Mouse (Mus musculus): ENCODE data around the gene Cabp2. TPM values are rescaled to one million over a fixed set of nuclear protein-coding genes. Genes with fewer than 3 reads are reported as not detected.
"Not testable (repeated sequence)": the region's sequence is repeated elsewhere in the genome, so short reads cannot be mapped to it uniquely, and the experiment has no call there.

The Cabp2 gene
- polyA plus RNA-seq, 1 experiment from 2014 or later = not detected

DNA sequence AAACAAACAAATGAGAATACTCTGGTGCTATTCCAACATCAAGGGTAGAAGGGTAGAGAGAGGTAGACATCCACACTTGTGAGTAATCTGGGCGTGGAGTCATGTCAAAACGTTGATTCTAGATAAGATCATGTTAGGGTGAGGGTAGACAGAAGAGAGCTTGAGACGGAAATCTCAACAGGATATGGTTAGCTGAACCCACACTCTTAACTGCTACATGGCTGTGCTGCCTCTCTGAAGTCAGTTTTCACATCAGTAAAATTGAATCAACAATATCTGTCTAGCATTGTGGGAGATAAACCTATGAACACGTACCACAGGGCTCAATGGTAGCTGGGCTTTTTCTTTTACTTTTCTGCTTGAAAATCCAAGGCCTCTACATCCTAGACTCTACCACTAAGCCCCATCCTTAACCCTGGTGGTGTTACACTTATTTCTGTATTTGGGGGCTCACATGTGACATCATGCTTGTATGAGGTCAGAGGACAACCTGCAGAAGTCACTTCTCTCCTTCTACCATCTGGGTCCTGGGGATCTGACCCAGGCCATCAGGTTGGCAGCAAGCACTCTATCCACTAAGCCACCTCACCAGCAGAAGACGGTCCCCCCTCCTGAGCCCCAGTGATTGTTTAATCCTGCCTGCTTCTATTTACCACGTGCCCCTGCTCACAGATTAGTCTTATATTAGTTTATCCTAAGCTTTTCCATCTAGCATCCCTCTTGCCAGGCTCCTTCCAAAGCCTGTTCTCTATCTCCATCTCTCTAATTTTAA lies 38.5 kb downstream of the Cabp2 start:
- WGBS = 90% methylated on average over 6 of the region's 6 CpGs
- DNase-seq (ENCODE audit: low spot score) = no peak
- Histone ChIP-seq H3K36me3 (replicated peaks; ENCODE audit: control insufficient read depth, insufficient read depth, low read depth, low read length) (no peaks in the 10 kb centered on the region; the same call in 1 of the 2 replicates), H3K4me1 (ENCODE audit: control insufficient read depth, insufficient read depth, low read length) (no peaks in the 10 kb centered on the region), H3K4me3 (ENCODE audit: low read depth, low read length) (no peak overlapping the region), H3K27ac (replicated peaks; ENCODE audit: low read depth, low read length) (no peak overlapping the region), H3K4me2 (ENCODE audit: low read depth, low read length) (no peak overlapping the region), H3K27me3 (ENCODE audit: control insufficient read depth, insufficient read depth, low read length) (no peaks in the 10 kb centered on the region), H3K9me3 (replicated peaks; ENCODE audit: control insufficient read depth, low read length) (no peaks in the 10 kb centered on the region), H3K9ac (replicated peaks; ENCODE audit: low read length) (no peak overlapping the region)
- no peak for ATAC-seq (replicated peaks; ENCODE audit: insufficient number of reproducible peaks, low FRiP score, low TSS enrichment, low read depth)

DNA sequence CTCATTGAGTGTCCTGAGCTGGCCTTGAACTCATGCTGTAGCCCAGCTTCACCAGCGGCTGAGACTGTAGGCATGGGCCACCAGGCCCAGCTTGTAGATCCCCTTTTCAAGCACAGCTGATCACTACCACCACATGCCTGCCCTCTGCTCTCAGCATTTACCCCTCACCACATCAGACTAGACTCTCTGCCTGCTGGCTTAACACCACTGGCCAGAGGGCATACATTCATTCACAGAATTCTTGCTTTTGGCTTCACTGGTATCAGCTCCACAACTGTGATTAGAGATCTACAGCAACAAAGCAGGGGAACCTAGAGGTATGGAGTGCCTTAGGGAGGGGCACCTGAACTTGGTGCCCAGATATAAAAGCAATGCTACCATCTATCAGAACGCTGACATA lies 39.1 kb downstream of the Cabp2 start:
- WGBS = 96% methylated on average over 2 of the region's 2 CpGs
- H3K27me3 ChIP-seq (ENCODE audit: control insufficient read depth, insufficient read depth, low read length) = no peaks in the 10 kb centered on the region
- no peaks in the 10 kb centered on the region; the same call in 1 of the 2 replicates for H3K36me3 ChIP-seq (replicated peaks; ENCODE audit: control insufficient read depth, insufficient read depth, low read depth, low read length)
- H3K4me2 ChIP-seq (ENCODE audit: low read depth, low read length) = peak overlapping the region; percentile 48; the same call in 1 of the 2 replicates
- H3K4me3 ChIP-seq (ENCODE audit: low read depth, low read length) = peak overlapping the region; percentile 38; the same call in 1 of the 2 replicates
- H3K4me1 ChIP-seq (ENCODE audit: control insufficient read depth, insufficient read depth, low read length) = no peaks in the 10 kb centered on the region
- H3K27ac ChIP-seq (replicated peaks; ENCODE audit: low read depth, low read length) = no peak overlapping the region
- H3K9ac ChIP-seq (replicated peaks; ENCODE audit: low read length) = no peak overlapping the region
- no peaks in the 10 kb centered on the region for H3K9me3 ChIP-seq (replicated peaks; ENCODE audit: control insufficient read depth, low read length)
- no peak for ATAC-seq (replicated peaks; ENCODE audit: insufficient number of reproducible peaks, low FRiP score, low TSS enrichment, low read depth)
- no peak for DNase-seq (ENCODE audit: low spot score)

DNA sequence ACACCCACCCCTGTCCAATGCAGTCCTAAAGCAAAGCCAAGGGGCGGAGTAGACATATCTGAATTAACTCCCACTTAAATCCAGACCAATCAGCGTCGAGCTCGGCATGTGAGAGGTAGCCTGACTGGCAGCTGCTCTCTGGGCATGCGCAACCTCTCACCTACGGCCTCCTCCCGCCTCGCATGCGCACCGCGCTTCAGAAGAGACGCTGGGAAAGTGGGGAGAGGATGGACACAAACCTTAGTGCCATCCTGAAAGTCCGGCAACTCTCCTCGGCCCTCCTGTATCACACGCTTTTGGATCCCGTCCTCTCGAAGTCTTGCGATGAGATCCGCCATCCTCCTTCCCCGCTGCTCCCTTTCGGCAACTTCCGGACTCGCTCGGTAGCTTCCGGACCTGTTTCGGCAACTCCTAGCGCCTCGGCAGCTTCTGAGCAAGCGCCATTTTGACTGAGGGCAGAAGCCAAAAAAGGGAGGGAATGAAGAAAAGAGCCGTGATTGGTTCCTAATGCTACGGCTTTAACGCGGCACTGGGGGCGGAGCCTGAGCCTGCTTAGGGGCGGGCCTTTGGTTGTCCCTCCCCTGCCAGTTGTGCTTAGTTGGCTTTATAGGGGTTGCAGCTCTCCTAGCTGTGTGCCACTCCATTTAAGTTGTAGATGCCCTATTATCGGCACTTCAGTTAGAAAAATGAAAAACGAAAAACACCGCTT lies 39.9 kb downstream of the Cabp2 start:
- H3K4me1 ChIP-seq (ENCODE audit: control insufficient read depth, insufficient read depth, low read length) = no peaks in the 10 kb centered on the region
- peak overlapping the region; percentile 38 for H3K4me3 ChIP-seq (ENCODE audit: low read depth, low read length)
- ATAC-seq (replicated peaks; ENCODE audit: insufficient number of reproducible peaks, low FRiP score, low TSS enrichment, low read depth) = peak; percentile 55
- no peaks in the 10 kb centered on the region for H3K9me3 ChIP-seq (replicated peaks; ENCODE audit: control insufficient read depth, low read length)
- no peaks in the 10 kb centered on the region for H3K27me3 ChIP-seq (ENCODE audit: control insufficient read depth, insufficient read depth, low read length)
- peak overlapping the region; percentile 66 for H3K9ac ChIP-seq (replicated peaks; ENCODE audit: low read length)
- peak overlapping the region; percentile 48 for H3K4me2 ChIP-seq (ENCODE audit: low read depth, low read length)
- 3% methylated on average over 38 of the region's 38 CpGs for WGBS
- no peaks in the 10 kb centered on the region; the same call in 1 of the 2 replicates for H3K36me3 ChIP-seq (replicated peaks; ENCODE audit: control insufficient read depth, insufficient read depth, low read depth, low read length)
- 0 out of 2 replicates have a peak overlapping the region, but pooled peaks have one; percentile 32 for H3K27ac ChIP-seq (replicated peaks; ENCODE audit: low read depth, low read length)
- DNase-seq (ENCODE audit: low spot score) = peak; percentile 99

DNA sequence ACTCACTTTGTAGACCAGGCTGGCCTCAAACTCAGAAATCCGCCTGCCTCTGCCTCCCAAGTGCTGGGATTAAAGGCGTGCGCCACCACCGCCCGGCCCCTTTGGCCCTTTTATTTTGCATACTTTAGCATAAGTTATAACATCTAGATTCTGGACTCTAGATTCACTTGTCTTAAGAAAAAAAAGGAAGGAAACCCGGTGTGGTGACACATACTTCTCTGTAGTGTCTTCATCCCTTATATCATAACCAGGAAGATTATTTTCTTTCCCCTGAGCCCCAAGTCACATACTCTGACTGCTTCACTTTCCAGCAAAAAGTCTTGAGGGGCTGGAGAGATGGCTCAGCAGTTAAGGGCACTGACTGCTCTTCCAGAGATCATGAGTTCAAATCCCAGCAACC lies 40.5 kb downstream of the Cabp2 start:
- ATAC-seq (replicated peaks; ENCODE audit: insufficient number of reproducible peaks, low FRiP score, low TSS enrichment, low read depth); H3K4me3 ChIP-seq (ENCODE audit: low read depth, low read length); H3K36me3 ChIP-seq (replicated peaks; ENCODE audit: control insufficient read depth, insufficient read depth, low read depth, low read length); H3K27ac ChIP-seq (replicated peaks; ENCODE audit: low read depth, low read length); H3K4me2 ChIP-seq (ENCODE audit: low read depth, low read length); H3K27me3 ChIP-seq (ENCODE audit: control insufficient read depth, insufficient read depth, low read length); H3K4me1 ChIP-seq (ENCODE audit: control insufficient read depth, insufficient read depth, low read length); H3K9ac ChIP-seq (replicated peaks; ENCODE audit: low read length); H3K9me3 ChIP-seq (replicated peaks; ENCODE audit: control insufficient read depth, low read length); DNase-seq (ENCODE audit: low spot score): not testable (repeated sequence)
- 61% methylated on average over 6 of the region's 6 CpGs for WGBS

DNA sequence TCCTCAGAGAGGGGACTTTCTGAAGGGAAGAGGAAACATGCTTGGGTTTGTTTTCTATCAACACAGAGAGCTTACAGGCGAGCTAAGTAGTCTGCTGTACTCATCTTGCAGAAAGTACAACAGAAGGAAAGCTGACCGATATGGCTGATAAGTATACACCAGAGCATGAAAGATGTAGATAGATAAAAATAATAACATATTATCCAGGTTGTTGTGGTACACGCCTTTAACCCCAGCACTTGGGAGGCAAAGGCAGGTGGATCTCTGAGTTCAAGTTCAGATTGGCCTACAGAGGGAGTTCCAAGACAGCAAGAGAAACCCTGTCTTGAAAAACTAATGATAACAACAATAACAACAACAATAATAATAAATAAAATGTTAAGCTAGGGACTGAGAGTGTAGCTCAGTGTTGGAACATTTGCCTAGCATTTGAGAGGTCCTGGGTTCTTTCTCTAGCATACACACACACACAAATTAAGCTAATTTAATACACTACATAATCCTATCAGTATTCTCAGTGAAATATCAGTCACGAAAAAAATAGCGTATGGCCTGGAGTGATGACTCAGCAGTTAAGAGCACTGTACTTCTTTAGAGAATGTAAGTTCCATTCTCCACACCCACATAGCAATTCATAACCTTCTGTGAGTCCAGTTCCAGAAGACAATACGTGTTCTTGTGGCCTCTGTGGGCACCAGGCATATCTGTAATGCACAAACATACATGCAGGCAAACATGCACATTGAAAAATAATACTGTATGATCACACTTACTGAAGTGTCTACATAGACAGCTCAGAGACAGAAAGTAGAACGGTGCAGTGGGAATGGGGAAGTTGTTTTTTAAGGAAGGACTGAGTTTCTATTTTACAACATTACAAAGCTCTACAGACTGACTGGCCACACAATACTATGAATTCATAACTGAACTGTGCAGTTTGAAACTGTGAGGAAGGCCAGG lies 41.3 kb downstream of the Cabp2 start:
- Histone ChIP-seq H3K36me3 (replicated peaks; ENCODE audit: control insufficient read depth, insufficient read depth, low read depth, low read length) (no peaks in the 10 kb centered on the region), H3K9me3 (replicated peaks; ENCODE audit: control insufficient read depth, low read length) (no peaks in the 10 kb centered on the region), H3K4me3 (ENCODE audit: low read depth, low read length) (no peak overlapping the region), H3K4me2 (ENCODE audit: low read depth, low read length) (no peak overlapping the region), H3K9ac (replicated peaks; ENCODE audit: low read length) (no peak overlapping the region), H3K27ac (replicated peaks; ENCODE audit: low read depth, low read length) (no peak overlapping the region), H3K4me1 (ENCODE audit: control insufficient read depth, insufficient read depth, low read length) (peaks cover 2% of the 10 kb centered on the region), H3K27me3 (ENCODE audit: control insufficient read depth, insufficient read depth, low read length) (no peaks in the 10 kb centered on the region)
- DNase-seq (ENCODE audit: low spot score) = no peak
- 84% methylated on average over 7 of the region's 7 CpGs for WGBS
- no peak for ATAC-seq (replicated peaks; ENCODE audit: insufficient number of reproducible peaks, low FRiP score, low TSS enrichment, low read depth)

DNA sequence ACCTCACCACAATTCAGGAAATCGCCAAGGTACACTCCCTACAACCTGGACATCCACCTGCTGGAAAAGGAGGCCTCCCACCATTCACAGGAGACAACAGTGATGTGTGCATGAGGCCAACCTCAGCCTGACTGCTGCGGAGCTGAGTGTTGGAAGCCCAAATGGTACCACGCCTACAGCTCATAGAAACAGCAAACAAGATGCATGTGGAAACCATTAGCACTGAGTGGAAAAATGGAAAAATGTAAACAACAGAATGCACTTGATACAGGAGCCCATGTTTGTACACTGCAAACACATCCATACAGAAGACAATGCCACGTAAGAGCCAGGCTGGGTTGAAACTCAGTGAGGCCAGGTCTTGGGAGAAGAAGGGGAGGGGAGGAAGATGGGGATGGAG lies 43.1 kb downstream of the Cabp2 start:
- no peaks in the 10 kb centered on the region for H3K9me3 ChIP-seq (replicated peaks; ENCODE audit: control insufficient read depth, low read length)
- H3K4me1 ChIP-seq (ENCODE audit: control insufficient read depth, insufficient read depth, low read length) = peaks cover 2% of the 10 kb centered on the region
- H3K27me3 ChIP-seq (ENCODE audit: control insufficient read depth, insufficient read depth, low read length) = no peaks in the 10 kb centered on the region
- DNase-seq (ENCODE audit: low spot score) (no peak), ATAC-seq (replicated peaks; ENCODE audit: insufficient number of reproducible peaks, low FRiP score, low TSS enrichment, low read depth) (no peak)
- H3K4me2 ChIP-seq (ENCODE audit: low read depth, low read length) = no peak overlapping the region
- no peak overlapping the region for H3K9ac ChIP-seq (replicated peaks; ENCODE audit: low read length)
- no peak overlapping the region for H3K4me3 ChIP-seq (ENCODE audit: low read depth, low read length)
- 69% methylated on average over 4 of the region's 4 CpGs for WGBS
- H3K27ac ChIP-seq (replicated peaks; ENCODE audit: low read depth, low read length) = no peak overlapping the region
- no peaks in the 10 kb centered on the region for H3K36me3 ChIP-seq (replicated peaks; ENCODE audit: control insufficient read depth, insufficient read depth, low read depth, low read length)

DNA sequence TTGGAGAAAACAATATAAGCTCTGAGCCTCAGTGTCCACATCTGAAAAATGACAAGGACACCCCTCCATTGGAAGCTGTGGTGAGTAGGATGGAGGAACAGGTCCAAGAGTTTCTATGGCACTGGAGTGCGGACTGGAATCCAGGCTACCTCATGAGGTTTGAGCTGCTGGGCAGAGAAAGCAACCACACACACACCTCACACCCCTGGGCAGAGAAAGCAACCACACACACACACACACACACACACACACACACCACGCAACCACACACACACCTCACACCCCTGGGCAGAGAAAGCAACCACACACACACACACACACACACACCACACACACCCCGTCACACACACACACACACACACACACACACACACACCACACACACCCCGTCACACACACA lies 43.9 kb downstream of the Cabp2 start:
- Histone ChIP-seq H3K4me2 (ENCODE audit: low read depth, low read length) (peak overlapping the region; percentile 19), H3K4me3 (ENCODE audit: low read depth, low read length) (peak overlapping the region; percentile 78), H3K9ac (replicated peaks; ENCODE audit: low read length) (peak overlapping the region; percentile 39; the same call in 1 of the 2 replicates)
- ATAC-seq (replicated peaks; ENCODE audit: insufficient number of reproducible peaks, low FRiP score, low TSS enrichment, low read depth) = peak; percentile 31
- H3K27me3 ChIP-seq (ENCODE audit: control insufficient read depth, insufficient read depth, low read length); H3K9me3 ChIP-seq (replicated peaks; ENCODE audit: control insufficient read depth, low read length); DNase-seq (ENCODE audit: low spot score); H3K27ac ChIP-seq (replicated peaks; ENCODE audit: low read depth, low read length); H3K36me3 ChIP-seq (replicated peaks; ENCODE audit: control insufficient read depth, insufficient read depth, low read depth, low read length); H3K4me1 ChIP-seq (ENCODE audit: control insufficient read depth, insufficient read depth, low read length): not testable (repeated sequence)
- 18% methylated on average over 4 of the region's 4 CpGs for WGBS

All from embryonic facial prominence, embryonic 11.5 days (tissue).